Mouse (Mus musculus) midbrain, embryonic 14.5 days (tissue): ENCODE data around the gene Rnf123. TPM values are rescaled to one million over a fixed set of nuclear protein-coding genes. Genes with fewer than 3 reads are reported as not detected.

Experiments
- ATAC-seq: fragments of 200-750 bp; cut with Nextera tagmentation; 2 replicates; pipeline ENCODE4 v1.8.0; 2017; ENCODE audit warnings: moderate number of reproducible peaks, moderate library complexity; ENCODE audit not compliant: low FRiP score, low TSS enrichment
- DNase-seq: peaks from one replicate; pipeline ENCODE4 v3.0.0-alpha.2; 2015
- H3K27ac ChIP-seq: fragments of 300-500 bp; sonication (generic); replicated peaks from 2 replicates; pipeline ENCODE4 v1.5.1; 2014; ENCODE audit warnings: mild to moderate bottlenecking, low read depth, low read length, moderate library complexity
- H3K27me3 ChIP-seq: fragments of 300-500 bp; sonication (generic); 2 replicates; pipeline ENCODE4 v1.6.1; 2014; ENCODE audit warnings: low read length, control low read depth, mixed read lengths; ENCODE audit not compliant: control insufficient read depth, insufficient read depth
- H3K36me3 ChIP-seq: fragments of 300-500 bp; sonication (generic); 2 replicates; pipeline ENCODE4 v1.6.1; 2014; ENCODE audit warnings: low read length, control low read depth; ENCODE audit not compliant: control insufficient read depth, insufficient read depth
- H3K4me1 ChIP-seq: fragments of 300-500 bp; sonication (generic); 2 replicates; pipeline ENCODE4 v1.6.1; 2014; ENCODE audit warnings: mild to moderate bottlenecking, antibody characterized with exemption, low read length, control low read depth; ENCODE audit not compliant: control insufficient read depth, insufficient read depth
- H3K4me2 ChIP-seq: fragments of 300-500 bp; sonication (generic); 2 replicates; pipeline ENCODE4 v1.6.1; 2014; ENCODE audit warnings: mild to moderate bottlenecking, low read length, moderate library complexity
- H3K4me3 ChIP-seq: fragments of 300-500 bp; sonication (generic); replicated peaks from 2 replicates; pipeline ENCODE4 v1.5.1; 2014; ENCODE audit warnings: low read depth, low read length
- H3K9ac ChIP-seq: fragments of 300-500 bp; sonication (generic); replicated peaks from 2 replicates; pipeline ENCODE4 v1.6.1; 2014; ENCODE audit warnings: mild to moderate bottlenecking, low read length, moderate library complexity
- H3K9me3 ChIP-seq: fragments of 300-500 bp; sonication (generic); 2 replicates; pipeline ENCODE4 v1.6.1; 2016; ENCODE audit warnings: low read length, control low read depth, mixed read lengths; ENCODE audit not compliant: control insufficient read depth
- WGBS: fragments of 180-500 bp; shearing (Covaris S2); extraction: QIAGEN DNeasy Blood & Tissue Kit; methylation state at CpG from one replicate; pipeline ENCODE4 v1.1.7; 2014; 5-methylcytosine and 5-hydroxymethylcytosine counted together
- polyA plus RNA-seq: library from polyadenylated mRNA; unstranded; fragments of >200 nt; fragmentation: Nextera tagmentation; extraction: Ambion mirVana; gene quantifications from 2 replicates; pipeline ENCODE4 v1.2.1, GENCODE M21; 2014

Rnf123 gene
- polyA plus RNA-seq, 1 experiment from 2014 or later: 54.8 TPM

DNA sequence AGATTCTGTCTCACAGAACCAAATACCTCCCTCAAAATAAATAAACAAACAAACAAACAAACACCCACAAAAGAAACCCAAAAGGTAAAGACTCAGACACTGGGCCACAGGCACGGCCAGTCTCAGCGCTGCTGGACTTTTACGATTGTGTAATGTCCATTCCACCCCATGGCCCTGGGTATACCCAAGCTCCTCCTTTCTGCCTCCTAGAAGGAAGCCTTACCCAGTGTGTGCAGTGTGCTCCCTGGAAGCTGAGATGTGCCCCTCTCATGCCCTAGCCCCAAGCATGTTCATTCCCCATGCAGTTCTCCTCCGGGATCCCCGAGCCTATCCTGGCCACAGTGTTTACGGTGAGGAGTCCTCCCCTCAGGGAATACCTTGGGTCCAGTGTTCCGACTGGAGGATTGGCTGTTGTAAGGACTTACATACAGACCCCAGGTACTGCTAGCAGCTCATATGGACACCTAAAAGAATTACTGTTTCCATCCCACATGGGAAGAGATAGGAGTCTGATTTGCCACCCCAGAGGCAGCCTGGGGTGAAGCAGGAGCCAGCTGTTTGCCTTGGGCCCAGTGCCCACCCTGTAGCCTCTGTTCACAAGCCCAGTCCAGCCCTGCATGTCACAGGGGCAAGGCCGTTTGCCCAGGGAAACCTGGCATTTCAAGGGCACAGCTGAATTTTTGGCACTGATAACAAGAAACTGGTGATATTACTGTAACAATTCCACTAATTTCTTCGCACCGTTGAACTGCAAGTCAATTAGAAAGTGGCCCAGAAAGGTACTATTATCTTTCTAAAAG lies 38.2 kb upstream of the Rnf123 start:
- Histone ChIP-seq H3K9me3 (no peaks in the 10 kb centered on the region), H3K4me2 (no peak overlapping the region), H3K27me3 (no peaks in the 10 kb centered on the region), H3K4me1 (no peaks in the 10 kb centered on the region), H3K4me3 (no peak overlapping the region), H3K27ac (no peak overlapping the region), H3K36me3 (peaks cover 39% of the 10 kb centered on the region), H3K9ac (no peak overlapping the region)
- no peak for DNase-seq
- 88% methylated on average over 10 of the region's 10 CpGs for WGBS
- no peak for ATAC-seq

DNA sequence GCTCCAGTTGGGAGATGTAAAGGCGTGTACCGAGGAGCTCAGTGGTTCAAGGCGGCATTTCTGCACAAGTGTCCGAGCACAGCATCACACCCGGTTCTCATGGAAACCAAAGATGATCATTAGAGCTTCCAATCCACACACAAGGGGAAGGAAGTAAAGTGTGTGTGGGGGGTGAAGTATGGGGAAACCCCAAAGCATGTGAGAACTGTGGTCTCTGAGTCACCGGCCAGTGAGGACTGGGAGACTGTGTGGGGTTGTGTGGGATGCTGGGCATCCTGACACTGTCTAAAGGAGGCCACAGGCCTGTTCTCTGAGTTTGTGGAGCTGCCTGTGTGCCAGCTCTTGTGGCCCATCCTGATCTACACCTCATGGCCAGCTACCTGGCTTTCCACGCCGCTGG lies 37.5 kb upstream of the Rnf123 start:
- Histone ChIP-seq H3K9ac (no peak overlapping the region), H3K27ac (no peak overlapping the region), H3K36me3 (peaks cover 39% of the 10 kb centered on the region), H3K27me3 (no peaks in the 10 kb centered on the region), H3K9me3 (no peaks in the 10 kb centered on the region), H3K4me3 (no peak overlapping the region), H3K4me1 (no peaks in the 10 kb centered on the region), H3K4me2 (no peak overlapping the region)
- ATAC-seq (no peak), DNase-seq (no peak)
- WGBS: 94% methylated on average over 8 of the region's 8 CpGs

DNA sequence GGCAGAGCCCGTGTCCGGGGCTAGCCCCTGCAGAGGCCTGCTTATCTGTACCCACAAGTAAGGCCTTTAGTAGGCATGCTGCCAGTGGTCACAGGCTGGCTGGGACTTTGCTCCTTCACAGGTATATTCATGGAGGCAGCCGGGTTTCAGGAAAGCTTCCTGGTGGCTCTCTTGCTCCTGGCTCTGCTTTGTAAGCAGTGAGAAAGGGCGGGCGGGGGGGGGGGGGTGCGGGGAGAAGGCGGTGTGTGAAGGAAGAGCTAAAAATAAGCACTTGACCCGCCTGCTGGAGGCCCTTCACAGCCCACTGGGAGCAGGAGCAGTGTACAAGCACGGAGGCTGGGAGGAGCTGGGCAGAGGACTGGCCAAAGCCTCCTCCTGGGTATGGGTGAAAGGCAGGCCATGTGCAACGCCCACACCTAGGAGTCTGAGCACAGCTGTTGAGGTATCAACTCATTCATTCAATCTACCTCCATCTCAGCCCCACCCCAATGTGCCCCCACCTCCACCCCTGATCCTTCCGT lies 36.8 kb upstream of the Rnf123 start:
- Histone ChIP-seq H3K27ac (no peak overlapping the region), H3K9me3 (no peaks in the 10 kb centered on the region), H3K4me3 (no peak overlapping the region), H3K36me3 (peaks cover 40% of the 10 kb centered on the region), H3K4me1 (no peaks in the 10 kb centered on the region), H3K9ac (no peak overlapping the region), H3K27me3 (no peaks in the 10 kb centered on the region), H3K4me2 (no peak overlapping the region)
- DNase-seq (no peak), ATAC-seq (no peak)
- 66% methylated on average over 11 of the region's 11 CpGs for WGBS

DNA sequence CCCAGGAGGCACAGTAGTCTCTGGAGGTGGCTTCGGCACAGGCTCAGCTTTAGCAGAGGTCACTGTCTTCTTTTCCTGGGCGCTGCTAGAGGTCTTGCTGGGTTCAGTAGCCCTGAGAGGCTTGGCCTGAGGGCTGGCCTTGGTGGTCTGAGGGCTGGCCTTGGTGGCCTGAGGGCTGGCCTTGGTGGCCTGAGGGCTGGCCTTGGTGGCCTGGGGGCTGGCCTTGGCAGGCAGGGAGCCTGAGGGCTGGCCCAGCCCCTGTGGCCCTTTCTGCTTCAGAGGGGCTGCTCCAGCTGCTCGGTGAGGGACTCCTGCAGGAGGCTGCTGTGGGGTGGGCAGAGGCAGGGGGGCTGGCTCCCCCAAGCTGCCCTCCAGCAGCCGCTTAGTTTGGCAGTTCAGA lies 34.0 kb upstream of the Rnf123 start:
- Histone ChIP-seq H3K9ac (no peak overlapping the region), H3K4me1 (no peaks in the 10 kb centered on the region), H3K4me2 (no peak overlapping the region), H3K27ac (no peak overlapping the region), H3K36me3 (peaks cover 62% of the 10 kb centered on the region), H3K27me3 (no peaks in the 10 kb centered on the region), H3K9me3 (no peaks in the 10 kb centered on the region), H3K4me3 (no peak overlapping the region)
- ATAC-seq (no peak), DNase-seq (no peak)
- WGBS: 60% methylated on average over 4 of the region's 4 CpGs

DNA sequence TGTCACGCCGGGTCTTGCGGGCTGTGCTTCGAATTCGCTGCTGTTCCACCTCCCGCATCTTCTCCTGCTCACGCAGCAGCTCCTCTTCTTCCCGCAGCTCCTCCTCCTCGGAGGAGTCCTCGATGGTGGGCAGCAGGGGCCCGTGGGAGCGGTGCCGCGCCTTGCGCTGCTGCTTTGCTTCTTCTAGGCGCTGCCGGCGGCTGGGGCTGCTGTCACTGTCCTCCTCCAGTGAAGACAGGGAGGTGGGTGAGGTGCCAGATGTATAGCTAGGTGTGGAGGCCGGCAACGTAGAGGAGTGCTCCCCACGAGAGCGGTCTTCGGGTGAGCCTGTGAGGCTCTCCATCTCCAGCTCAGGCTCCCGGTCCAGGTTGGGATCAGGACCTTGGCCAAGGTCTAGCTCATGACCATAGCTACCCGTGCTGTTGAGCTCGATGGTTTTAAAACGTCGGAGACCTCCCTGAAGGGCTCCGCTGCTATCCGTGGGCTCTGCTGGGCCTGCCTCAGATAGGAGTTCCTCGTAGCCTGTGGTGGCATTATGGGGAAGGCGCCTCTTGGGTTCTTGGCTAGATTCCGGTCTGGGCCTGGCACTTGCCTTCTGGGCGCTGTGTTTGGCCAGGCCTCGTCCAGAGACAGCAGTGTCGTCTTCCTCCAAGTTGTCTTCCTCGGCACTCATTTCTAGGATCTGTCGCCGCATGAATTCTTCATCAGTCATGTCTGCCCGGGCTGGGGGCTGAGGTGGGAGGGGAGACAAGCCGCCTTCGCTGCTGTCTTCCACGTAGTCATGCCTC lies 32.3 kb upstream of the Rnf123 start:
- no peak overlapping the region for H3K4me3 ChIP-seq
- ATAC-seq (no peak), DNase-seq (no peak)
- H3K4me2 ChIP-seq: no peak overlapping the region
- H3K27me3 ChIP-seq: no peaks in the 10 kb centered on the region
- no peaks in the 10 kb centered on the region for H3K9me3 ChIP-seq
- H3K9ac ChIP-seq: no peak overlapping the region
- 76% methylated on average over 43 of the region's 43 CpGs for WGBS
- 0 out of 2 replicates have a peak, but pooled peaks cover 7% of the 10 kb centered on the region for H3K4me1 ChIP-seq
- peaks cover 73% of the 10 kb centered on the region for H3K36me3 ChIP-seq
- H3K27ac ChIP-seq: no peak overlapping the region

DNA sequence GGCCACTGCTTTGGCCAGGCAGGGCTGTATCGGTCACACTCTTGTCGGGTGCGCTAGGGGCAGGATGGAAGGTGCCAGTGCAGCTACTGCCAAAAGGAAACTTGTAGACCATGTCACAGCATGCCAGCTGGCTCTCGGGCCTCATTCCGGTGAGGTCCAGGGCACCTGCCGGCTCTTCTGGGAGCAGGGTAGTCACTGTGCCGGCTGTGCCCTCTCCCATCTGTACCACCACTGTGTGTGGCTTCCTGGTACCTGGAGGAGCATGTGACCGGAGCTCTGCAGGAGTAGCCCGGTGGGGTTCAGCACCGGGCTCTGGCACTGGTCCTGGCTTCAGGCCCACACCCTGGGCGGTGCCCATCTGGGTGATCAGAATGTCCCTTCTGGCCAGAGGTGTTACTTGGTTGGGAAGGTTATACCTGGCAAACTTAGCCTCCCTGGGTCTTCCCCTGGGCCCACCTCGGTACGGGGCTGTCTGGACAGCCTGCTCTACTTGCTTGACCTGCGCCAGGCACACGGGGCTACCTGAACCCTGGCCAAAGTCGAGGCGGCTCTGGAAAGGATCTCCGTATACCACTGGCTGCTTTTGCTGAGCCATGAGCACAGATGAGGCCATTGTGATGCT lies 29.7 kb upstream of the Rnf123 start:
- Histone ChIP-seq H3K4me2 (no peak overlapping the region), H3K36me3 (peaks cover 87% of the 10 kb centered on the region), H3K27ac (no peak overlapping the region), H3K9ac (no peak overlapping the region), H3K27me3 (no peaks in the 10 kb centered on the region), H3K9me3 (no peaks in the 10 kb centered on the region), H3K4me3 (no peak overlapping the region), H3K4me1 (0 out of 2 replicates have a peak, but pooled peaks cover 7% of the 10 kb centered on the region)
- ATAC-seq (no peak), DNase-seq (no peak)
- WGBS: 94% methylated on average over 18 of the region's 18 CpGs

DNA sequence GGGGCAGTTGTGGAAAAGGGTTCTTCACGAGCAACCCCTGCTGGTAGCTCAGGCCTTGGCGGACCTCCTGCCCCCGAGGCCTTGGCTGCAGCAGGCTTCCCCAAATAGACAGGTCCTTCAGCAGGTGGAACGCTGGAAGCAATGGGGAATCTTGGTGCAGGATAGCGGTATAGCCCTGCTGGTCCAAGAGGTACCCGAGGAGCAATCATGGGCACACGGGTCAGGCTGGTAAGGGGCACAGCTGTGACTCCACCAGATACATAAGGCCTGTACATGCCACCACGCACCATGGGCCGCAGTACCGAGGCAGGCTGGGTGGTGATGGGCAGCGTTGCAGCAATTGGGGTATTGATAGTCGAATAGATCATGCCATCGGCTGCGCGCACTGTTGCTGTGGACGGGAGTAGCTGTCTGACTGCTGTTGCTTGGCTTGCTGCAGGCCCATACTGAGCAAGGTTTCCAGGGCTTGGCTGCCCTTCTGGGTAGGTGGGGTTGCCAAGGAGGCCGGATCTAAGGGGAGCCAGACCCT lies 28.5 kb upstream of the Rnf123 start:
- Histone ChIP-seq H3K4me3 (no peak overlapping the region), H3K9ac (0 out of 2 replicates have a peak overlapping the region, but pooled peaks have one; percentile 29), H3K4me2 (peak overlapping the region; percentile 31), H3K27me3 (no peaks in the 10 kb centered on the region), H3K36me3 (peaks cover 89% of the 10 kb centered on the region), H3K27ac (0 out of 2 replicates have a peak overlapping the region, but pooled peaks have one; percentile 37), H3K9me3 (no peaks in the 10 kb centered on the region), H3K4me1 (0 out of 2 replicates have a peak, but pooled peaks cover 7% of the 10 kb centered on the region)
- ATAC-seq (no peak), DNase-seq (no peak)
- WGBS: 73% methylated on average over 17 of the region's 17 CpGs

DNA sequence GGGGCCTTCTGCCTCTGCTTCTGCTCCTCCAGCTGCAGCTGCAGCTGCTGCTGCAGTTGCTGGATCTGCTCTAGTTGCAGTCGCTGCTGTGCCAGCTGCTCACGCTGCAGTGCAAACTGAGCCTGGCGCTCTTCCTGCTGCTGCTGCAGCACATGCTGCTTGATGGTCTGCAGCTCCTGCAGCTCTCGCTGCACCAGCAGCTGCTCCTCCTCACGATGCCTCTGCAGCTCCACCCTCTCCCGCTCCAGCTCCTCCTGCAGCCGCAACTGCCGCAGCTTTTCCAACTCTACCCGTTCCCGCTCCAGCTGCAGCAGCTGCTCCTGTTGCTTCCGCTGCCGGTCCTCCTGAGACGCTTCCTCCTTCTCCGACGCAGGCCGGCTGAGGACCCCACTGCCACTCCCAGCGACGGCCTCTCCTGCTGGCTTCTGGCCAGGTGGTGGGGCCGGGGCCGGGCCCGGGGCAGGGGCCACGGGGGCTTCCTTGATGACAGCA lies 28.0 kb upstream of the Rnf123 start:
- Histone ChIP-seq H3K9me3 (no peaks in the 10 kb centered on the region), H3K4me3 (no peak overlapping the region), H3K27ac (0 out of 2 replicates have a peak overlapping the region, but pooled peaks have one; percentile 37), H3K4me2 (peak overlapping the region; percentile 31), H3K4me1 (0 out of 2 replicates have a peak, but pooled peaks cover 7% of the 10 kb centered on the region), H3K27me3 (no peaks in the 10 kb centered on the region), H3K9ac (peak overlapping the region; percentile 29; the same call in 1 of the 2 replicates), H3K36me3 (peaks cover 89% of the 10 kb centered on the region)
- DNase-seq (peak; percentile 37), ATAC-seq (no peak)
- 16% methylated on average over 22 of the region's 22 CpGs for WGBS
